Mouse (Mus musculus): ENCODE measurements at regions not wholly inside any gene's neighbourhood (a gene's known extent, or its start where the extent isn't known, plus 50 kb on each side); places are given as distances from the start of the nearest gene placed in this dataset.

GRCm38 (mm10) chr11:17768837-17769466 lies 184.7 kb downstream of the Etaa1 start:
- Histone ChIP-seq H3K36me3 (no peaks in the 10 kb centered on the region), H3K9me3 (no peaks in the 10 kb centered on the region), H3K27ac (peak overlapping the region; percentile 43), H3K4me3 (no peak overlapping the region), H3K9ac (no peak overlapping the region), H3K4me2 (no peak overlapping the region), H3K27me3 (no peaks in the 10 kb centered on the region), H3K4me1 (peaks cover 9% of the 10 kb centered on the region; the same call in 1 of the 2 replicates)
- peak; percentile 85 for ATAC-seq (ENCODE audit: borderline replicate concordance, extremely low read depth, low FRiP score, low TSS enrichment)
- WGBS = 13% methylated on average over 4 of the region's 4 CpGs

- Histone ChIP-seq H3K4me3 (no peak overlapping the region), H3K4me2 (no peak overlapping the region), H3K9me3 (no peaks in the 10 kb centered on the region), H3K27me3 (no peaks in the 10 kb centered on the region), H3K27ac (no peak overlapping the region), H3K36me3 (no peaks in the 10 kb centered on the region), H3K9ac (no peak overlapping the region), H3K4me1 (no peaks in the 10 kb centered on the region)
- no peak for ATAC-seq (ENCODE audit: borderline replicate concordance, extremely low read depth, low FRiP score, low TSS enrichment)
Observed at GRCm38 (mm10) chr11:17797632-17798031, 156.0 kb downstream of the Etaa1 start.

GRCm38 (mm10) chr11:17807851-17808250 lies 145.8 kb downstream of the Etaa1 start:
- H3K4me1 ChIP-seq = no peaks in the 10 kb centered on the region
- no peak for ATAC-seq (ENCODE audit: borderline replicate concordance, extremely low read depth, low FRiP score, low TSS enrichment)
- H3K27me3 ChIP-seq = no peaks in the 10 kb centered on the region
- no peaks in the 10 kb centered on the region for H3K9me3 ChIP-seq
- 79% methylated on average over 3 of the region's 3 CpGs for WGBS
- H3K4me3 ChIP-seq = no peak overlapping the region
- H3K36me3 ChIP-seq = no peaks in the 10 kb centered on the region
- H3K27ac ChIP-seq = no peak overlapping the region
- H3K4me2 ChIP-seq = no peak overlapping the region
- H3K9ac ChIP-seq = no peak overlapping the region

- no peaks in the 10 kb centered on the region for H3K4me1 ChIP-seq
- no peaks in the 10 kb centered on the region for H3K27me3 ChIP-seq
- 63% methylated on average over 8 of the region's 8 CpGs for WGBS
Observed at GRCm38 (mm10) chr11:17811829-17812559, 141.7 kb downstream of the Etaa1 start.

GRCm38 (mm10) chr11:17842642-17843041 lies 111.0 kb downstream of the Etaa1 start:
- Histone ChIP-seq H3K27me3 (no peaks in the 10 kb centered on the region), H3K4me1 (no peaks in the 10 kb centered on the region), H3K27ac (no peak overlapping the region), H3K9ac (no peak overlapping the region), H3K36me3 (no peaks in the 10 kb centered on the region), H3K4me2 (no peak overlapping the region), H3K9me3 (no peaks in the 10 kb centered on the region), H3K4me3 (no peak overlapping the region)
- no peak for ATAC-seq (ENCODE audit: borderline replicate concordance, extremely low read depth, low FRiP score, low TSS enrichment)
- 54% methylated on average over 2 of the region's 2 CpGs for WGBS

More at GRCm38 (mm10) chr11:17811829-17812559, 141.7 kb downstream of the Etaa1 start:
- H3K9me3 ChIP-seq = no peaks in the 10 kb centered on the region
- no peak for ATAC-seq (ENCODE audit: borderline replicate concordance, extremely low read depth, low FRiP score, low TSS enrichment)
- no peak overlapping the region for H3K4me2 ChIP-seq
- no peak overlapping the region for H3K9ac ChIP-seq
- H3K4me3 ChIP-seq = no peak overlapping the region
- no peak overlapping the region for H3K27ac ChIP-seq
- no peaks in the 10 kb centered on the region for H3K36me3 ChIP-seq

GRCm38 (mm10) chr11:17852405-17852804 lies 101.3 kb downstream of the Etaa1 start:
- Histone ChIP-seq H3K27ac (no peak overlapping the region), H3K4me1 (0 out of 2 replicates have a peak, but pooled peaks cover 2% of the 10 kb centered on the region), H3K36me3 (no peaks in the 10 kb centered on the region), H3K4me2 (no peak overlapping the region), H3K27me3 (no peaks in the 10 kb centered on the region), H3K9me3 (no peaks in the 10 kb centered on the region), H3K4me3 (no peak overlapping the region), H3K9ac (no peak overlapping the region)
- 54% methylated on average over 7 of the region's 7 CpGs for WGBS
- no peak for ATAC-seq (ENCODE audit: borderline replicate concordance, extremely low read depth, low FRiP score, low TSS enrichment)

- no peak overlapping the region for H3K4me3 ChIP-seq
- H3K27ac ChIP-seq = no peak overlapping the region
- no peaks in the 10 kb centered on the region for H3K27me3 ChIP-seq
- 76% methylated on average over 8 of the region's 8 CpGs for WGBS
- no peak overlapping the region for H3K9ac ChIP-seq
- no peak overlapping the region for H3K4me2 ChIP-seq
- H3K9me3 ChIP-seq = no peaks in the 10 kb centered on the region
- H3K36me3 ChIP-seq = no peaks in the 10 kb centered on the region
- H3K4me1 ChIP-seq = 0 out of 2 replicates have a peak, but pooled peaks cover 2% of the 10 kb centered on the region
- no peak for ATAC-seq (ENCODE audit: borderline replicate concordance, extremely low read depth, low FRiP score, low TSS enrichment)
Observed at GRCm38 (mm10) chr11:17853246-17853804, 100.3 kb downstream of the Etaa1 start.

- no peak overlapping the region for H3K9ac ChIP-seq
- no peak overlapping the region for H3K4me3 ChIP-seq
- no peak overlapping the region for H3K4me2 ChIP-seq
- no peak for ATAC-seq (ENCODE audit: borderline replicate concordance, extremely low read depth, low FRiP score, low TSS enrichment)
- no peaks in the 10 kb centered on the region for H3K27me3 ChIP-seq
- H3K4me1 ChIP-seq = 0 out of 2 replicates have a peak, but pooled peaks cover 2% of the 10 kb centered on the region
- WGBS = 63% methylated on average over 3 of the region's 3 CpGs
- H3K27ac ChIP-seq = no peak overlapping the region
- no peaks in the 10 kb centered on the region for H3K36me3 ChIP-seq
- no peaks in the 10 kb centered on the region for H3K9me3 ChIP-seq
Observed at GRCm38 (mm10) chr11:17853832-17854231, 99.8 kb downstream of the Etaa1 start.

- peak overlapping the region; percentile 3; the same call in 1 of the 2 replicates for H3K4me2 ChIP-seq
- no peaks in the 10 kb centered on the region for H3K9me3 ChIP-seq
- peak overlapping the region; percentile 65 for H3K27ac ChIP-seq
- no peaks in the 10 kb centered on the region for H3K27me3 ChIP-seq
- 0 out of 2 replicates have a peak, but pooled peaks cover 3% of the 10 kb centered on the region for H3K4me1 ChIP-seq
- no peaks in the 10 kb centered on the region for H3K36me3 ChIP-seq
- H3K9ac ChIP-seq = no peak overlapping the region
- peak; percentile 95 for ATAC-seq (ENCODE audit: borderline replicate concordance, extremely low read depth, low FRiP score, low TSS enrichment)
- 16% methylated on average over 9 of the region's 9 CpGs for WGBS
- no peak overlapping the region for H3K4me3 ChIP-seq
Observed at GRCm38 (mm10) chr11:17859364-17860131, 94.1 kb downstream of the Etaa1 start.

GRCm38 (mm10) chr11:17864833-17865397 lies 88.8 kb downstream of the Etaa1 start:
- ATAC-seq (ENCODE audit: borderline replicate concordance, extremely low read depth, low FRiP score, low TSS enrichment) = peak; percentile 55
- no peak overlapping the region for H3K4me3 ChIP-seq
- no peaks in the 10 kb centered on the region for H3K27me3 ChIP-seq
- H3K9me3 ChIP-seq = no peaks in the 10 kb centered on the region
- 15% methylated on average over 4 of the region's 4 CpGs for WGBS
- no peaks in the 10 kb centered on the region for H3K36me3 ChIP-seq
- no peak overlapping the region for H3K27ac ChIP-seq
- H3K9ac ChIP-seq = no peak overlapping the region
- 0 out of 2 replicates have a peak, but pooled peaks cover 3% of the 10 kb centered on the region for H3K4me1 ChIP-seq
- H3K4me2 ChIP-seq = no peak overlapping the region

GRCm38 (mm10) chr11:17870690-17871089 lies 83.0 kb downstream of the Etaa1 start:
- Histone ChIP-seq H3K36me3 (no peaks in the 10 kb centered on the region), H3K4me3 (no peak overlapping the region), H3K4me1 (no peaks in the 10 kb centered on the region), H3K27ac (no peak overlapping the region), H3K9ac (no peak overlapping the region), H3K9me3 (no peaks in the 10 kb centered on the region), H3K27me3 (no peaks in the 10 kb centered on the region), H3K4me2 (no peak overlapping the region)
- WGBS = 75% methylated on average over 2 of the region's 2 CpGs
- no peak for ATAC-seq (ENCODE audit: borderline replicate concordance, extremely low read depth, low FRiP score, low TSS enrichment)

Measured in lung, embryonic 15.5 days (tissue).